Mouse (Mus musculus) CD4-positive helper T cell, adult 2 months (primary cell): ENCODE results near the gene Mamstr.

ENCODE experiments used
- DNase-seq: peaks from one replicate; pipeline ENCODE4 v3.0.0-alpha.2; 2012; ENCODE audit warnings: low read depth, missing footprints, low spot score

Mamstr gene

DNA sequence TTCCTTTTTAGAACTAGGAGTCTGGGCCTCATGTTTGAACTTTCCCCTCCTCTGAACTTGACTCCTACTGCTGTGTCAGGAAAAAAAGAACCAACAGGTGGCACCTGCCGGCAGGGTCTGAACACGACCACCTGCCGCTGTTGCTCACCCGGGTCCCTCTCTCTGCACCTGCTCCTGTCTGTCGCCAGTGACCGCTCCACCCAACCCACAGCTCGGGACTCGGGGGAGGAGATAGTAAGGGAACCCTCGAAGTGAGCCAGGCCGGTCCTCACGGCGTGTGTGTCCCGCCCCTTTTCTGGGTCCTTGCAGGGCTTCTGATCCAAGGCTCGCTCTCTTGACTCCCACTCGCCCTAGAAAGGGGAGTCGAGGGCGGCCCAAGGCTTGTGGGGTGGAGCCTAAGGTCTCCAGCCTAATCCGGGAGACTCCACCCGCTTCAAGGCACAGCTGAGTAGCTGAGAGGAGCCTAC, at the start of gene Mamstr:
TSS of gene Mamstr (plus strand) at position 417 of the 467 bp plus-strand sequence.
- no peak for DNase-seq

DNA sequence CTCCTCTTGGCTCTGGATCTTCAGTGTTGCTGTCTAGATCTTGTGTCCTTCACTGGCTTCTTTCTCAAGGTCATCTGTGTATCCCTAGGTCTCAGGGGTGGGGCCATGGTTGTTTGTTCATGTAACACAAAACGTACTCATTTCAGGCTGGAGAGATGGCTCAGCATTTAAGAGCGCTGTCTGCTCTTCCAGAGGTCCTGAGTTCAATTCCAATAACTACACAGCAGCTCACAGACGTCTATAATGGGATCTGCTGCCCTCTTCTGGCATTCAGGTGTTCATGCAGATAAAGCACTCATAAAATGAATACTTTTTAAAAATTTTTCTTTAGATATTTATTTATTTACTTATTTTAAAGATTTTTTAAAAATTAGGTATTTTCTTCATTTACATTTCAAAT, 48.9 kb upstream of the Mamstr start:
- peak; percentile 24 for DNase-seq

DNA sequence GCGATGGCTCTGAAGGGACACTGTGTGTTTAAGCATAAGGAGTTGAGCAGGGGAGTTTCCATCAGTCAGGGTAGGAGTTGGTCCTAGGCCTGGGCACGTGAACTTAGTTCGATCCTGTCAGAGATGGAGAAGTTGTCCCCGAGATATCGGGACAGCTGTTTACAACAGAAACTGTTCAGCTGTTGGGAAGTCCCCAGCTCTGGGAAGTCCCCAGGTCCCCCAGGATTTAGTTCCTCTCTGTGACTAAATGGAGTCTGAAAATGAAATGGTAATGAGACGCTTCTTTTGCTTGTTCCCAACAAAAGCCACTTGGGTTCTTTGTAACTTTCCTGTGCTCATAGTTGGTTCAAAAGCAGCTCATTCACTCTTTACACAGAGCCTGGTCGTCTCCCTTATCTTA, 47.9 kb upstream of the Mamstr start:
- peak; percentile 77 for DNase-seq

DNA sequence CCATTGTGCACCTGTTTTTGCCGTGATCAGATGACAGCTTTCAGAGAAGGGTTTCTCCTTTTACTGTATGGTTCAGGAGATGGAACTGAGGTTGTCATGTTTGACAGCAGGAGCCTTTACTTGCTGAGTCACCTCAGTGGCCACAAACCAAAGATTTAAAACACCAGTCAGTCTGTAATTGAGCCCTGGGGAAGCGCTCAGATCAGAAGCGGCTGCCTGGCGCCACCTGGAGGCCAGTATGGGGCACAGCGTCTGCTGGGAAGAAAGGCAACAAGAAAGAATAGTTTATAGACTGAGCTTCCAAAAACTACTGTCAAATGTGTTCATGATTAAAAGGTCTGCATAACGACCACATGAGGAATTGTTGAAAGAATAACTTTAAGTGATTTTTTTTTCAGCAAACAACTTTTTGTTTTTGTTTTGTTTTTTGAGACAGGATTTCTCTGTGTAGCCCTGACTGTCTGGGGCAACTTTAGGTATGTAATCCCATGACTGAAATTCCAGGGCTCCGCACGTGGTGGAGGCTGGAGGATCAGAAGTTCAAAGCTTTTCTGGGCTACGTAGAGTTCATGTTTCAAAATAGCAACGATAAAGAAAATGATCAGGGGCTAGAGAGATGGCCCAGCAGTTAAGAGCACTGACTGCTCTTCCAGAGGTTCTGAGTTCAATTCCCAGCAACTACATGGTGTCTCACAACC, 46.5 kb upstream of the Mamstr start:
- peak; percentile 81 for DNase-seq

DNA sequence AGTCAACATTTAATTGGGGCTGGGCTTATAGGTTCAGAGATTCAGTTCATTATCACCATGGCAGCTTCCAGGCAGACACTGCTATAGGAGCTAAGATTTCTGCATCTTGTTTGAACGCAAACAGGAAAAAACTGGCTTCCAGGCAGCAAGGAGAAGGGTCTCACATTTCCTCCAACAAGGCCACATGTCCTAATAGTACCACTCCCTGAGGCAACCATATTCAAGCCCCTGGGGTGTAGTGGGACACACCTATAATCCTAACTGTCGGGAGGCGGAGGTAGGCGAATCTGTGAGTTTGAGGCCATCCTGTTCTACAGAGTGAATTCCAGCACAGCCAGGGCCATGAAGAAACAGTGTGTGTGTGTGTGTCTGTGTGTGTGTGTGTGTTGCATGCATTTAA, 44.6 kb upstream of the Mamstr start:
- no peak for DNase-seq

DNA sequence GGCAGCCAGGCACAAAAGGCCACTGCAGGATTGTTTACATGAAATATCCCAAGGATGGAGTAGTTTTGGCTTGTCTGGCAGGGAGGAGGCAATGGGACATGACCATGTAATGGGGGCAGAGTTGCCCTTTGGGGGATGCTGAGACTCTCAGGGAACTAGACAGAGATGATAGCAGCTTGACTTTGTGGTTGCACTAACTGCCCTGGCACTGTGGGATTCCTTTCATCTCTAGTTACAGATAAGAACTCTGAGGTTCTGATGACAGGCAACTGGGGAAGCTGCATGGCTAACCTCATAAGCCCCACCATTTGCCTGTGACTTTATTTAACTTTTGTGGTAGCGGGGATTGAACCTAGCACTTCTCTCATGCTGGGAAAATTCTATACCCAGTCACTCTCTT, 43.7 kb upstream of the Mamstr start:
- no peak for DNase-seq

DNA sequence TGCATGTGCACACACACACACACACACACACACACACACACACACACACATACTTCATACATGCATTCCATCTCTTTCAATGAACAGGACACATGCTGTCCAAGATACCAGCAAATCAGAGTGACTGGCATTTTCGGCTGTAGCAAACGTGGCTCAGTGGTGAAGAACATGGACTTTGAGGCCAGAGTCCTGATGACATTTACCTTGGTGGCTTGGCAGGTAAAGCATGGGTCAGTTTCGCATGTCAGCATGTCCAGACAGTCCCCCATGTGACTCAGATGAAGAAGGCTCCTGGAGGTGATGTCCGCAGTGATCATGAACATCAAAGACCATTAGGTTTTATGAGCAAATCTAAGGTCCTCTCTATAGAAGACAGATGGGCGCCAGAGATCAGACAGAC, 42.8 kb upstream of the Mamstr start:
- DNase-seq: no peak

DNA sequence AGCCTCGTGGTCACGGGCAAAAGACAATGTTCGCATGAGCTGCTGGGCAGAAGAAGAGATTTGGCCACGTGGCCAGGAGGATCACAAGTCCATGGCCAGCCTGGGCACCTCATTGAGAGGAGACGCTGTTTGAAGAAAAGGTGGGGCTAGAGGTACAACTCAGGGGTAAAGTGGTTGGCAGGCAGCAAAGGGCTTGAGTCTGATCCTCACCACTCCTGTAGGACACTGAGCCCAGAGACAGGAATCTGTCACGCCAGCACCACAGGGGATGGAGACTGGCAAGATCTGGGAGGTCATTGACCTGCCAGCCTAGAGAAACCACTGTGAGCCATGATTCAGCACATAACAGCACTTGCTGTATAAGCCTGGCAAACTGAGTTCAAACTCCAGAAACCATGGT, 42.2 kb upstream of the Mamstr start:
- DNase-seq: no peak

DNA sequence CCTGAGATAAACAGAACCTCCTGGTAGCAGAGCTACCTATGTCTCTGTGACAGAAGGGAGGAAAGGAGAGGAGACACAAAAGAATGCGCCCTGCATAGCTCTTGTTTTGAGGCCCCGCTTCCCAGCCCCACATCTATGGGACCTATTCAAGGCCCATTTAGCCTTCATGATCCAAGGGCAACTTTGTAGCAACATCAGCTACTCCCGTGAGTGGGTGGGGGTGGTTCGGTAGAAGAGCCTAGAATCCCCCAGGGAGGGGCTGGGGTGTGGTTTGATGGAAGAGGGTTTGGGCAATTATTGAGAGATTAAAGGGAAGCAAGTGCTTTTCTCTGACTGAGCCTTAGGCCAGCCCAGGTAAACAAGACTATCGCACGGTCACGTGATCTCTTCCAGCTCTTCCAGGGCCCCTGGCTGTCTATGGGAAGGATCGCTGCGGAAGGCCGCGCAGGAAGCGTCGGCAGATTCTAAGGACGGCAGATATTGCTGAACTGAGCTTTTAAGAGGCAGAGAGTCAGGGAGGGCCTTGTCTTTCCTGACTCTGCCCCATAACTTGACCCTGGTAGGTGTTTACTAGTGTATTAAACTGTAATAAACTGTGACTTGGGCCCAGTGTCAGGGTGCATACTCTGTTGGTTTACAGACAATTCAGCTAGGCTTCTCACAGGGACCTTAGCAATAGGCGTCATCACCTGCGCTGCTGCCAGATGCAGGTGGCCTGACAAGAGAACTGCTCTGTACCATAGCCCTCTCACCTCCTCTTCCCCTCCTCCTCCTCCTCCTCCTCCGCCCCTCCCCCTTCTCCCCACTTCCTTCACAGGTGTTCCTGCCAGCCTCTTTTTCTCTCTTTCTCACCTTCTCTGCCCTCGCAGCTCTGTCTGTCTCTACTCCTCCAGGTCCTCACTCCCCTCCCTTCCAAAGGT, 40.6 kb upstream of the Mamstr start:
- DNase-seq: no peak

DNA sequence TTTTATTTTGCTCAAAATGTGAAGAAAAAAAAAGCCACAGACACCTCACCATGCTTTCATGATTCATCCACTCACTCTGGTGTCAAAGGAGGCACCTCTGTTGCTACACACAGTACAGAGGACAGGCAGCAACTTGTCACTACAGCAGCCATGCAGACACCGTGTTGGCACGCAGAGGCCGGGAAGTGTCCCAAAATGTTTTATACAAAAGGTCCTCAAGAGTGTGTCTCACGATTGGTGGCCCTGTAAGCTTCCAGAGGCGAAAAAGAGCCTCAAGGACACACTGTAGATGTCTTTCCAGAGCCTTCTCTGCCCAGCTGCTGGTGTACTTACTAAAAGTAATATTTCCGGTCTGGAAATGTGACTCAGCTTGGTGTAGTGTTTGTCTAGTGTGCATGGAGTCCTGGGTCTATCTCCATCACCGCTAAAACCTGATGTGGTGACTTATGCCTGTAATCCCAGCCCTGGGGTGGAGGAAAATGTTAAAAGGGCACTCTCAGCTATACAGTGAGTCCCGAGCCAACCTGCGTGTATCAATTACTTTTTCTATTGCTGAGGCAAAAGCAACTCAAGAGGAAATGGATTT, 34.0 kb upstream of the Mamstr start:
- no peak for DNase-seq

DNA sequence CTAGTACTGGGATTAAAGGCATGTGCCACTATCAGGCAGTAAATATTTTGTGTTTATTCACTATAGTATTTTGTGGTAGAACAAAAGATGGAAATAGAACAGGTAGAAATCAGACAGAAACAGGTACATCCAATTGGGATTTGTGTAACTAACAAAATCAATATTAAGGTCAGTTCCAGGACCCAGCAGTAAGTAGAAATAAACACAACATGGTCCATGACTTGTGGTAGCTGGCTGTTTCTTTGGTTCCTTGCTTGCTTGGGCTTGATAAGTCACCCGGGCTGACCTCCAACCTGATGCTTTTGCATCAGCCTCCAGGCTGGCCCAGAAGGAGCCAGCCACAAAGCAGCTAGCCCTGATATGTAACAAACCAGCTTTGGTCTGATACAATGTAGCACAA, 30.3 kb upstream of the Mamstr start:
- DNase-seq: no peak

DNA sequence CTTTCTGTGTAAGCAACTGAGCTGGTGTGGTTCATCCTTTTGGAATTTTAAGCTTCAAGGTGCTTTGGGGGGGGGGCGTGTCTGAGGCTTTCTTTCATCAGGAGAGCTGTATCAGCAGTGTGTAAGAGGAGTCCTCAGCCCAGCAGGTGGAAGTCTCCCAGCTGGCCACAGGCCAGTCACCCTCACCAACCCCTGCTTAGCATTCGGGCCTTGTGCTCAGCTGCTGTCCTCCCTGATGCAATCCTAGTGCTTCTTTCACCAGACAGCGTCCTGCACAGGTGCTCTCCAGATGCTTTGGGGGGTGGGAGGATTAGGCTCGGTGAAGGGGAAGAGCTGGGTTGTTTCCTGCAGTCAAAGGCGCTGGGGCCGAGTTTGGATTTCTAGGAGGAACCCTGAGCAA, 23.5 kb upstream of the Mamstr start:
- DNase-seq: no peak

DNA sequence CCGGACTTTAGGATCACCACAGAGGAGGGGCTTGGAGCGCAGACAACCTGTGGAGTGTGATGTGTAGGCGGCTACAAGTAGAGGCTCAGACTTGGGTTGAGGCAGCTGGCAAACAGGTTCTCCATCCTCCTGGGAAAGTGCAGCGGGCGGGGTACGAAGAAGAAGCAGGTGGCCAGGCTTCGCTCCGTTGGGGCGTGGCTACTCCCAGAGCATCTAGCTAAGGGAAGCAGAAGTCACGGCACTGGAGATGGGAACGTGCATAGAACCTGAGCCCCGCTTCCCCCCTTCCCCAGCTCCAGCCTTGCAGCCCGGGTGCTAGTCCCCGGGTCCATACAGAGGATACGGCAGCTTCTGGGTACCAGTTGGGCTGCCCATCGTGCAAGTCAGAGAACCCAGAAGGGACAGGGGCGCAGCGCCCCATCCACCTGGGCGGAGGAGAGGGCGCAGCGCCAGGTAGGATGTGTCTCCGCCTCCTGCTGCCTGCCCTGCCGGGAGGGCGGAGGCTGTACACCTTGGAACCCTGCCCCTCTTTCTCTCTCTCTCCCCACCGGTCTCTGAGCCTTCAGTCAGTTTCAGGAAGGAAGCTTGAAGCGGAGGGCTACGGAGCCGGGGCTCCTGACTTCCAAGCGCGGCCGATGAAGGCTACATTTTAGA, 22.6 kb upstream of the Mamstr start, which contains the start of gene Fut1:
TSS of gene Fut1 (plus strand) at position 248 of the 654 bp plus-strand sequence.
- no peak for DNase-seq

DNA sequence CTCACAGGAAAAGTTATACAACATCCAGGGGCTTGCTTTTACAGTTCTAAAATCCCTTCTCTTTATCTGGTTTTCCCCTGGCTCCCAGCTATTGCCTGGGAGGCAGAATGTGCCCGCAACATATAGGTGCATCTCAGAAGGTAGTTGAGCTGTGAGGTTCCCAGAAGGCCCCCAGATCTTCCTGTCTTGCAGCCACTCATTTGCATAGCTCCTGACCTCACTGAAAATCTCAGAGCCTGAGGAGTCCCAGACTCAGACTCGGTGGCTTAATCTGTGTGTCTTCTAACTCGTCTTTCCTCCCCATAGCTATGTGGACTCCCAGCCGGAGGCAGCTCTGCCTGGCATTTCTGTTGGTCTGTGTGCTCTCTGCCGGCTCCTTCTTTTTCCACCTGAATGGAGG, 21.5 kb upstream of the Mamstr start:
- no peak for DNase-seq

DNA sequence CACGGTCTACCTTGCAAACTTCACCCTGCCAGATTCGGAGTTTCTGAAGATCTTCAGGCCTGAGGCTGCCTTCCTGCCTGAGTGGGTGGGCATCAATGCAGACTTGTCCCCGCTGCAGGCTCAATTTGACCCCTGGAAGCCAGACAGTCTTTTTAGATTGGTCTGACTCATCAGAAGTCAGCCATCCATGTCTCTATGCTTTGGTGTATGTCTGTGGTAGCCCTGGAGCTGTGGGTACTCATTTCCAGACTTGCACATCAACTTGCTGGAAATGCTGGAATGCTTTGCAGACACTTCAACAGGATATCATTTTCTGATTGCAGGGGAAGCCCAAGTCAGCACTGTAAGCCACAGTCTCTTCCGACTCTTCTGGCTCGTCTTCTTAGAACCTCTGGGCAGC, 20.2 kb upstream of the Mamstr start:
- DNase-seq: no peak

DNA sequence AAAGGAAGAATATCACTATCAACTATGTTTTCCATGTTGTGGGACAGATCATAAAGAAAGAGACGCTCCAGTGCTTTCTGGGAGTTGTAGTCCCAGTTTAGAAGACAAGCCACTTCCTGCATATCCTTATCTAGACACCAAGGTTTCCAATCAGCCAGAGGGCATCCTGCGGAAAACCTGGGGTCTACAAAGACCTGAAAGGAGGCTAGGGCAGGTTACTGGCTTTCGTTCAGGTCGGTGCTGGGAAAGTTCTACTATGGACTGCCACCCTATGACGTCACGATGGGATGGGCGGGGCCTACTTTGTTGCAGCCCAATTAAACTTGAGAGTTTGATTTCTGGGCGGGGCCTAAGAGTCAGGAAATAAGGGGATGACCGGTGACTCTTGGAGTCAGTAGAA, 18.3 kb upstream of the Mamstr start, which contains the start of gene Izumo1:
TSS of gene Izumo1 (plus strand) at position 369 of the 400 bp plus-strand sequence.
- DNase-seq: peak; percentile 31

DNA sequence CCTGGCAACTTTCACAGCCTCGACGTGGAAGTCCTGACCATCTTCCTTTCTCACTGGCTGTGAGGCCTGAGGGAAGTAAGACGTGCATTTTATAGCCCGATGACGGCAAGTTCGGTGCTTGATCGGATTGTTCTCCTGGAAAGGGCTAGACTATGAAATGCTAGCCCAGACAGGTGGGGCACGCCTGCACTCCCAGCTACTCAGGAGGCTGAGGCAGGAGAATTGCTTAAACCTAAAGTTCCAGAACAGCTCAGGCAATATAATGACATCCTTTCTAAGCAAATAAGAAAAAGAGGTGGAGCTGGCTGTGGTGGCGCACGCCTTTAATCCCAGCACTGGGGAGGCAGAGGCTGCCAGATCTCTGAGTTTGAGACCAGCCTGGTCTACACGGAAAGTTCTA, 16.3 kb upstream of the Mamstr start:
- DNase-seq: no peak

DNA sequence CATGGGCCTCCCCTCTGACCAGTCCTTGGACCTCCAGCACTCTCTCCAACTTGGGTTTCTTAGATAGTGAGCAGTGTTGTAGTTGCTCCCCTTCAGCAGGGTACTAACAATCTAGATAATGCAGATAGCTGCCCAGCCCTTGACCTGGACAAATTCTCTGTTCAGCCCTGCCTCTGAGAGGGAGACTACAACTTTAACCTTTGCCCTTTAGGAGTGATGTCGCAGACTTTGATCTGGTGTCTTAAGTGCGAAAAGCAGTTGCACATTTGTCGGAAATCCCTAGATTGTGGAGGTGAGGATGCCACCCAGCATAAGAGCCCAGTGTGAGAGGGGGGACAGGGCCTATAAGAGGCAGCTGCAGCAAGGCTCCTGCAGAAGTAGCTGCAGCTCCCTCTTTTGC, 15.1 kb upstream of the Mamstr start:
- no peak for DNase-seq

DNA sequence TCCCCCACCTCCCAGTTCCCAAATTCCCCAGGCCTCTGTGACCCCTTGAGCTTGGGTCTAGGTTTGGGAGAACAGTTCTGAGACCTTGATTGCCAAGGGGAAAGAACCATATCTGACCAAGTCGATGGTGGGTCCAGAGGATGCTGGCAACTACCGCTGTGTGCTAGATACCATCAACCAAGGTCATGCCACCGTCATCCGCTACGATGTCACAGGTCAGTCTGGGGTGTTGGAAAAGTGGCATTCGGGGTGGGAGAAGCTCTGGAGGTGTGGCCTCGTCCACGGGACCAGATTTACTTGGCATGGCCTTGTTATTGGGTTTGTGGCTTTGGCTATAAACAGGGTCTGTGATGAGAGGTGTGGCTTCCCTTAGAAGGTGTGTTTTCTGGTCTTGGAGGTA, 14.3 kb upstream of the Mamstr start:
- no peak for DNase-seq

DNA sequence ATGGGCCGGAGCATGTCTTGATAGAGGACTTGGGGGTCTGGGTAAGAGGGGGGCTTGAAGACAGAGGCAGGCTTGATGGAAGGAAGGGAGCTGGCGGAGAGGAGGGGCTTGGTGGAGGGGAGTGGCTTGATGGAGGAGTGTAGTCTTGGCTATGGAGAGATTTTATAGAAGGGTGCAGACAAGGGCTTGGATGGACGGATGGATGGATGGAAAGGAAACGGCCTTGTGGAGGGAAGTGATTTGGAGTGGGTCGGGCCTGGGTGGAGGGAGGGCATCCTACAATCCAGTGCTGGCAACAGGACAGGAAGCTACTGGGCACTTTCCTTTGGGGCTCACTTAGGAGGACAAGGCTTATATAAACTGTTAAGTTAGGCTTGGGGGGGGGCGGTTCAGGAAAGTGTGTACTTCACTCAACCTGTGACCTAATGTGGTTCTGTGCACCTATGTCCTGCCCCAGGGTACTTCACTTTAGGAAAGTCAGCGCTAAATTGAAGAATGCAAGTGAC, 13.2 kb upstream of the Mamstr start:
- no peak for DNase-seq

DNA sequence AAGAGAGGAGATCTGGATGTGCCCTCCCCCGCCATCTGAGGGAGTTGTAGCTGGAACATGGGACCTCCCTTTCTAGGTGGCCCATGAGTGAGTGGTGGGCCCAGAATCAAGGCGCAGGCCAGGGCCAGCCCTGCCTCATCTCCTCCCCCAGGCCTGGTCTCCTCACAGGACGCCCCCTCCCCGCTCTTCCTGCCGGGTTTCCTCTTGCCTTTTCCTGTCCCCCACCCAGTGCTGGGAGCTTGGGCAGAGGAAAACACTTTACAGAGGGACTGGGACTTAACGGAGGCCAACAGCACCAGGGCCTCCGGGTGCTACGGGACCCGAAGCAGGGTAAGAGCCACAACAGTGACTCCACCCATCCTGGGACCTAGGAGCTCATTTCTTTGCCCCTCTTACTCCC, 12.5 kb upstream of the Mamstr start, which contains the start of gene Rasip1:
TSS of gene Rasip1 (plus strand) at position 228 of the 400 bp plus-strand sequence.
- DNase-seq: no peak
